Mouse (Mus musculus) embryonic facial prominence, embryonic 11.5 days (tissue): ENCODE measurements around the gene Adap1. TPM values are rescaled to one million over a fixed set of nuclear protein-coding genes. Genes with fewer than 3 reads are reported as not detected.

ENCODE experiments used
- ATAC-seq: fragments of 200-750 bp; cut with Nextera tagmentation; replicated peaks from 2 replicates; pipeline ENCODE4 v1.8.0; 2017; ENCODE audit warnings: low read depth; ENCODE audit not compliant: insufficient number of reproducible peaks, low FRiP score, low TSS enrichment
- DNase-seq: peaks from one replicate; pipeline ENCODE4 v3.0.0-alpha.2; 2015; ENCODE audit warnings: low spot score
- H3K27ac ChIP-seq: fragments of 300-500 bp; sonication (generic); replicated peaks from 2 replicates; pipeline ENCODE4 v1.5.1; 2014; ENCODE audit warnings: mild to moderate bottlenecking, low read depth, low read length, control low read depth
- H3K27me3 ChIP-seq: fragments of 300-500 bp; sonication (generic); 2 replicates; pipeline ENCODE4 v1.6.1; 2014; ENCODE audit warnings: mild to moderate bottlenecking, low read length, moderate library complexity, mixed read lengths; ENCODE audit not compliant: control insufficient read depth, insufficient read depth
- H3K36me3 ChIP-seq: fragments of 300-500 bp; sonication (generic); replicated peaks from 2 replicates; pipeline ENCODE4 v1.6.1; 2014; ENCODE audit warnings: low read depth, mild to moderate bottlenecking, low read length, moderate library complexity, mixed read lengths; ENCODE audit not compliant: control insufficient read depth, insufficient read depth
- H3K4me1 ChIP-seq: fragments of 300-500 bp; sonication (generic); 2 replicates; pipeline ENCODE4 v1.6.1; 2014; ENCODE audit warnings: low read length, mixed read lengths; ENCODE audit not compliant: control insufficient read depth, insufficient read depth
- H3K4me2 ChIP-seq: fragments of 300-500 bp; sonication (generic); 2 replicates; pipeline ENCODE4 v1.6.1; 2014; ENCODE audit warnings: low read depth, mild to moderate bottlenecking, control low read depth, low read length, moderate library complexity
- H3K4me3 ChIP-seq: fragments of 300-500 bp; sonication (generic); 2 replicates; pipeline ENCODE4 v1.5.1; 2014; ENCODE audit warnings: low read depth, low read length, control low read depth
- H3K9ac ChIP-seq: fragments of 300-500 bp; sonication (generic); replicated peaks from 2 replicates; pipeline ENCODE4 v1.6.1; 2014; ENCODE audit warnings: mild to moderate bottlenecking, control low read depth, low read length
- H3K9me3 ChIP-seq: fragments of 300-500 bp; sonication (generic); replicated peaks from 2 replicates; pipeline ENCODE4 v1.6.1; 2016; ENCODE audit warnings: mild to moderate bottlenecking, low read length, inconsistent platforms, mixed read lengths; ENCODE audit not compliant: control insufficient read depth
- WGBS: fragments of 180-500 bp; shearing (Covaris S2); extraction: QIAGEN DNeasy Blood & Tissue Kit; methylation state at CpG from one replicate; pipeline ENCODE4 v1.1.7; 2014; 5-methylcytosine and 5-hydroxymethylcytosine counted together
- polyA plus RNA-seq: library from polyadenylated mRNA; unstranded; fragments of >200 nt; fragmentation: Nextera tagmentation; extraction: Ambion mirVana; gene quantifications from 2 replicates; pipeline ENCODE4 v1.2.1, GENCODE M21; 2014

Adap1 gene
- polyA plus RNA-seq, 1 experiment from 2014 or later = 1.7 TPM

GRCm38 (mm10) chr5:139347225-139347624, 21.8 kb upstream of the Adap1 start:
- H3K27ac ChIP-seq = no peak overlapping the region
- no peaks in the 10 kb centered on the region for H3K27me3 ChIP-seq
- H3K36me3 ChIP-seq = no peaks in the 10 kb centered on the region
- H3K4me3 ChIP-seq = no peak overlapping the region
- 60% methylated on average over 1 of the region's 1 CpGs for WGBS
- H3K4me2 ChIP-seq = no peak overlapping the region
- 0 out of 2 replicates have a peak, but pooled peaks cover 2% of the 10 kb centered on the region for H3K4me1 ChIP-seq
- no peaks in the 10 kb centered on the region for H3K9me3 ChIP-seq
- no peak for DNase-seq
- ATAC-seq = no peak
- H3K9ac ChIP-seq = no peak overlapping the region

- no peaks in the 10 kb centered on the region for H3K9me3 ChIP-seq
- WGBS = 11% methylated on average over 5 of the region's 5 CpGs
- peak overlapping the region; percentile 34 for H3K4me2 ChIP-seq
- no peaks in the 10 kb centered on the region for H3K4me1 ChIP-seq
- DNase-seq = no peak
- H3K36me3 ChIP-seq = peaks cover 4% of the 10 kb centered on the region
- H3K27ac ChIP-seq = no peak overlapping the region
- H3K4me3 ChIP-seq = peak overlapping the region; percentile 86
- peak; percentile 14; the same call in 1 of the 2 replicates for ATAC-seq
- H3K27me3 ChIP-seq = no peaks in the 10 kb centered on the region
- H3K9ac ChIP-seq = no peak overlapping the region; the same call in 1 of the 2 replicates
These were observed 19.9 kb upstream of the Adap1 start for GRCm38 (mm10) chr5:139345364-139345714.

DNA sequence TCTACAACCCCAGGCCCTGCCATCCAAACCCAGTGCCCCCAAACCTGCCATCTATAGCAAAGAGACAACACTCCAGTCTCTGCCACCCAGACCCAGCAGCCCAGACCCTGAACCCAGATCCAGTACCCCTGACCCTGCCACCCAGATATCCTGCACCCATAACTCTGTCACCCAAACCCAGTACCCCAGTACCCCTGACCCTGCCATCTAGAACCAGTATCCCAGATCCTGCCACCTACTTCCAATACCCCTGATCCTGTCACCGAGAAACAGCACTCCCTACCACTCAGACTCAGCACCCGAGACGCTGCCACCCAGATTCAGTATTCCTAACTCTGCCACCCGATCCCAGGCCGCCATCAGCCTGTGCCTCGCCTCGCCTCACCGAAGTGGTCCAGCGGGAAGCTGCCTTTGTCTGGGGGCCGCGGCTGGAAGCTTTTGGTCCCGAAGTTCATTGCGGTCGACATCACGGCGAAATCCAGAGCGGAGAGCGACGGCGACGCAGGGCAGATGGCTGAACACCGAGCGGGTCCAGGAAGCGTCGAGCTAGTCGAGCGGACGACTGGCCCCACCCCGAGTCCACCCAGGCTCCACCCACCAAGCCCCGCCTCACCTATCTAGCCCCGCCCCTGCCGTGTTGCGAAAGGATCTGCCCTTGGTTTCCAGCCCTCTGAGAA, 19.4 kb upstream of the Adap1 start:
- Histone ChIP-seq H3K4me3 (peak overlapping the region; percentile 86), H3K9me3 (no peaks in the 10 kb centered on the region), H3K27me3 (no peaks in the 10 kb centered on the region), H3K9ac (peak overlapping the region; percentile 92), H3K4me2 (peak overlapping the region; percentile 75), H3K4me1 (no peaks in the 10 kb centered on the region), H3K36me3 (peaks cover 4% of the 10 kb centered on the region), H3K27ac (peak overlapping the region; percentile 62)
- DNase-seq = peak; percentile 96
- peak; percentile 76 for ATAC-seq
- WGBS = 0% methylated on average over 33 of the region's 33 CpGs

DNA sequence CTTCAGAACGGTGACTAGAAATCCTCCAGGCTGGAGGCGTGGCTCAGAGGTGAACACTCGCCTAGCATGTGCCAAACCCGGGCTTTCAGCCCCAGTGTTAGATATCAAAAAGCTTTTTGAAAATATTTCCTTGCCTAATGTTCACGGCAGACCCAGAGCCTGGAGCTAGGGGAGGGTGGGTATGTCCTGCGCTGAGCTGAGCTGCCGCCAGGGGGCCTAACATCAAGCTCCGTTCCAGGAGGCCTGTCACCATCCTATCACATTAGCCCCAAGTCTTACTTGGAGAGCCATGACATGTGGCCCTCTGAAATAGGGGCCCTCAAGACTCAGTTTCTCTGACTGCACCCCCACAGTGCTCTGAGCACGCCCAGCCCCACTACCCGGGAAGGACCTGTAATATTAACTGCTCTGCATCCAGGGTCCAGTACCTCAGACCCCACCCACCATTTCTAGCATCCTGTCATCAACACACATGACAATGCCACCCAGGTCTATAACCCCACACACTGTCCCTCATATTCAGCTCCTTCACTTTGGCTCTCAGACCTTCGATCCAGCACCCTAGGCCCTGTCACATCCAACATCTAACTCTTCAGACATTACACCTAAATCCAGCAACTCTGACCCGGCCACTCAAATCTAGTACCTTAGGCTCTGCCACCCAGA, 18.7 kb upstream of the Adap1 start:
- H3K4me2 ChIP-seq = peak overlapping the region; percentile 75
- WGBS = 8% methylated on average over 12 of the region's 12 CpGs
- peak overlapping the region; percentile 92 for H3K9ac ChIP-seq
- no peaks in the 10 kb centered on the region for H3K9me3 ChIP-seq
- H3K4me3 ChIP-seq = peak overlapping the region; percentile 86
- ATAC-seq = peak; percentile 63
- H3K4me1 ChIP-seq = no peaks in the 10 kb centered on the region
- H3K27me3 ChIP-seq = no peaks in the 10 kb centered on the region
- H3K27ac ChIP-seq = peak overlapping the region; percentile 62; the same call in 1 of the 2 replicates
- H3K36me3 ChIP-seq = peaks cover 4% of the 10 kb centered on the region
- peak; percentile 90 for DNase-seq

GRCm38 (mm10) chr5:139338891-139339290, 13.5 kb upstream of the Adap1 start:
- ATAC-seq (no peak), DNase-seq (no peak)
- peaks cover 9% of the 10 kb centered on the region for H3K36me3 ChIP-seq
- H3K4me3 ChIP-seq = no peak overlapping the region
- no peak overlapping the region for H3K4me2 ChIP-seq
- no peak overlapping the region for H3K27ac ChIP-seq
- no peaks in the 10 kb centered on the region for H3K9me3 ChIP-seq
- no peaks in the 10 kb centered on the region for H3K27me3 ChIP-seq
- H3K9ac ChIP-seq = no peak overlapping the region
- WGBS = 80% methylated on average over 11 of the region's 11 CpGs
- no peaks in the 10 kb centered on the region for H3K4me1 ChIP-seq

DNA sequence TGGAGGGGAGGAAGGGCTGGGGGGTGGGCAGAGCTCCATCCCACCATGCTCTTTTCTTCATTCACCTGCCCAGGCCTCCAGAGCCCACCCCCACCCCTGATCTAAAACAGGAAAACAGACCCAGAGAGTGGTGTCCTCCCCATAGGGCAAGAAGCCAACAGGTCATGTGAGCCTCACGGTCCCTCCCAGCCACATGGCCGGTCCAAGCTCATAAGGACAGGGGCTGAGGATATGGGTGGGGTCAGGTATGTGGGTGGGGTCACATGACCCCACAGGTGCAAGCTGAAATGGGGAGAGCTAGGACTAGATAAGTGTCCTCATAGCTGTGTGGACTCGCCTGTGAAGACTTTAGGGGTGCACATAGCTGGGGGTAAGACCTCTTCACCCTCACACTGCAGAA, 13.0 kb upstream of the Adap1 start:
- Histone ChIP-seq H3K4me2 (no peak overlapping the region), H3K4me3 (no peak overlapping the region), H3K4me1 (no peaks in the 10 kb centered on the region), H3K9ac (no peak overlapping the region), H3K9me3 (no peaks in the 10 kb centered on the region), H3K27ac (no peak overlapping the region), H3K36me3 (peaks cover 9% of the 10 kb centered on the region), H3K27me3 (no peaks in the 10 kb centered on the region)
- no peak for ATAC-seq
- DNase-seq = no peak
- WGBS = 83% methylated on average over 3 of the region's 3 CpGs

DNA sequence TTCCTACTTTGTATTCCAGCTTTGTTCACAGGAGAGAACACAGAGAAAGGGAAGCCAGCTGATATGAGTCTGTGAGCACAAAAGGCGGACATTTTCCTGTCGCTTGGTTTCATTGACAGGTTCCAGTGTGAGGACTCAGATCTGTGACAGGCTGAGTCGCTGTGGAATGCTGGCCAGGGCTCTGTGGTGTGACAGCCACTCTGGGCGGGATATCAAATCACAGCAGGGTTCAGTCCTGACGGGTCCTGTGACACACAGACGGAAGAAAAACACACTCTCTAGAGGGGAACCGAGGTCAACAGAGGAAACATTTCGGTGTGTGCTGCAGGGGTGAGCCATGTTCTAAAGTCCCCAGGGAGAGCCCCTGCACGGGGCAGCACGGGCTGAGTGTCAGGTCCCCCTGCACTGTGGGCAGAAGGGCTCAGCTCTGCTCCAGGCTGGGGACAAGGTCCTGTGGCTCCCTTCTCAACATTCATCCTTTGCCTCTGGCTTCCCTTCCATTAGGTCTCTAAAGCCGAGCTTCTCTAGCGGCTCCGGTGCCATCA, 12.5 kb upstream of the Adap1 start:
- Histone ChIP-seq H3K27me3 (no peaks in the 10 kb centered on the region), H3K4me2 (no peak overlapping the region), H3K4me1 (no peaks in the 10 kb centered on the region), H3K4me3 (no peak overlapping the region), H3K27ac (no peak overlapping the region), H3K9me3 (no peaks in the 10 kb centered on the region), H3K36me3 (peaks cover 9% of the 10 kb centered on the region), H3K9ac (no peak overlapping the region)
- WGBS = 74% methylated on average over 13 of the region's 13 CpGs
- ATAC-seq (no peak), DNase-seq (no peak)

DNA sequence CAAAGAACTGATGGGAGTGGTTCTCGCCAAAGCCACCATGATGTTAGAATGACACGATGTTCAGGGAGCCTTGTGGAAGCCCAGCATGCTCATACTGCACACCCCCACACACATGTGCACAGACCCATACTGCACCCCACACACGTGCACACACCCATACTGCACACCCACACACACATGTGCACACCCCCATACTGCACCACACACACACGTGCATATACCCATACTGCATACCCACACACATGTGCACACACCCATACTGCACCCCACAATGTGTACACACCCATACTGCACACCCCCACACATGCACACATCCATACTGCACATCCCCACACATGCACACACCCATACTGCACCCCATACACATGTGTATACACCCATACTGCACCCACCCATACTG, 10.2 kb upstream of the Adap1 start:
- WGBS = 90% methylated on average over 4 of the region's 4 CpGs
- Histone ChIP-seq H3K36me3 (peaks cover 5% of the 10 kb centered on the region), H3K4me1 (no peaks in the 10 kb centered on the region), H3K9me3 (no peaks in the 10 kb centered on the region), H3K27me3 (no peaks in the 10 kb centered on the region), H3K27ac (no peak overlapping the region), H3K4me3 (no peak overlapping the region), H3K9ac (no peak overlapping the region), H3K4me2 (no peak overlapping the region)
- peak; percentile 40; the same call in 1 of the 2 replicates for ATAC-seq
- no peak for DNase-seq
